Mouse (Mus musculus) CH12.LX (cell line): ENCODE measurements around the gene Cep41.

Source experiments
- BHLHE40 ChIP-seq: IDR thresholded peaks from 2 replicates; pipeline ENCODE4 v1.6.1; 2011; ENCODE audit warnings: mild to moderate bottlenecking, low read depth, low read length, improper control_type of control experiment
- CHD1 ChIP-seq: IDR thresholded peaks from 2 replicates; pipeline ENCODE4 v1.6.1; 2012; ENCODE audit warnings: low read depth, low read length, improper control_type of control experiment, inconsistent platforms
- CTCF ChIP-seq, 2 experiments: IDR thresholded peaks in 1 of 2; conservative IDR thresholded peaks in 1 of 2; 2 replicates each; pipeline ENCODE4 v1.5.1; 2011 to 2012; ENCODE audit warnings: low read depth in 2 of 2, low read length in 2 of 2, improper control_type of control experiment in 1 of 2, inconsistent platforms in 1 of 2, mild to moderate bottlenecking in 1 of 2, moderate library complexity in 1 of 2
- MAFK ChIP-seq: IDR thresholded peaks from 2 replicates; pipeline ENCODE4 v1.6.1; 2011; ENCODE audit warnings: low read length, improper control_type of control experiment; ENCODE audit not compliant: insufficient replicate concordance
- MAX ChIP-seq: IDR thresholded peaks from 2 replicates; pipeline ENCODE4 v1.6.1; 2011; ENCODE audit warnings: low read length, improper control_type of control experiment
- MAZ ChIP-seq: IDR thresholded peaks from 2 replicates; pipeline ENCODE4 v1.6.1; 2012; ENCODE audit warnings: low read depth, mild to moderate bottlenecking, inconsistent platforms, low read length, improper control_type of control experiment, moderate library complexity
- MYC ChIP-seq: IDR thresholded peaks from 2 replicates; pipeline ENCODE4 v1.6.1; 2011; ENCODE audit warnings: low read depth, mild to moderate bottlenecking, improper control_type of control experiment, low read length
- NELFE ChIP-seq: IDR thresholded peaks from 2 replicates; pipeline ENCODE4 v1.6.1; 2011; ENCODE audit warnings: low read depth, low read length, improper control_type of control experiment
- POLR2A ChIP-seq: IDR thresholded peaks from 2 replicates; pipeline ENCODE4 v1.6.1; 2011; ENCODE audit warnings: low read depth, mild to moderate bottlenecking, improper control_type of control experiment, low read length
- POLR2AphosphoS2 ChIP-seq: IDR thresholded peaks from 2 replicates; pipeline ENCODE4 v1.6.1; 2011; ENCODE audit warnings: low read depth, low read length, improper control_type of control experiment
- USF1 ChIP-seq: IDR thresholded peaks from 2 replicates; pipeline ENCODE4 v1.6.1; 2014; ENCODE audit warnings: low read depth, mild to moderate bottlenecking, inconsistent platforms, low read length, improper control_type of control experiment
- USF2 ChIP-seq: conservative IDR thresholded peaks from 2 replicates; pipeline ENCODE4 v1.6.1; 2011; ENCODE audit warnings: low read depth, low read length, improper control_type of control experiment
- ZMIZ1 ChIP-seq: IDR thresholded peaks from 2 replicates; pipeline ENCODE4 v1.6.1; 2012; ENCODE audit warnings: low read depth, mild to moderate bottlenecking, inconsistent platforms, low read length, improper control_type of control experiment
- ZNF384 ChIP-seq: IDR thresholded peaks from 2 replicates; pipeline ENCODE4 v1.6.1; 2012; ENCODE audit warnings: low read depth, low read length, improper control_type of control experiment, inconsistent platforms

DNA sequence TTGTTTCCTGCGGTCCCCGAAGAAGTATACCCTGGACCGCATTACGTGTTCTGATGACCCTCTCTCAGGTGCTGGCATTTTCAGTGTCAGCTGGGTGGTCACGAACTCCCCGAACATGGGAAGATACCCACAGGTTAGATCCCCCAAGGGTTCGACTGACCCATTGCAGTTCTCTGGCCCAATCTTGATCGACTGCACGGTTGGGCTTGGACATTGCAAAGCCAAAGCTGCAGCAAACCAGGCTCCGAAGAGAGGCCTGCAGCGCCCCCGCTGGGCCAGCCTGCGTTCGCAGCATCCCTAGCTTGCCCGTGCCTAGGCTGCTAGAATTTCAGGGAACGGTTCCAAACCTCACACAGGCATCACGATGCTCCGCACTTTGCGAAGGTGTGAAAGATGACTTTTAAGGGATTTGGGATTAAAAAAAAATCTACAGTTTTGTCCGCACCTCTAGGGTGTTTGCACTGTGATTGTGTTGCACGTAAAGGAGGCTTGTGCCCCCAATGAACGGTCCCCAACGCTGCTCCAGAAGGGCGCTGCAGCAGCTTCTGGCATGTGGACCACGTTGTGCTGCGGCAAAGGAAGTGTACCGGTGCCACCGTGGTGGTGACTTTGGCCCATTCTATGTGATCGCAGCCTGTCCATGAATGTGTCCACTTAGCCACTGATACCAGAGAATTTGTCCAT, 43.5 kb upstream of the Cep41 start:
- TF ChIP-seq NELFE (no peak), BHLHE40 (no peak), MAX (no peak), MAZ (no peak), CHD1 (no peak), POLR2A (no peak), CTCF (conservative IDR thresholded peaks at IDR 0.05 in 1 of 2, IDR thresholded peaks at IDR 0.05 in 1 of 2; ENCODE audit: low read depth in 2 of 2, low read length in 2 of 2) (no peak), USF2 (no peak), MAFK (no peak), USF1 (no peak), MYC (no peak), ZNF384 (no peak), POLR2AphosphoS2 (no peak), ZMIZ1 (no peak)
